Mouse (Mus musculus): ENCODE results near the gene Opcml.

Opcml gene

DNA sequence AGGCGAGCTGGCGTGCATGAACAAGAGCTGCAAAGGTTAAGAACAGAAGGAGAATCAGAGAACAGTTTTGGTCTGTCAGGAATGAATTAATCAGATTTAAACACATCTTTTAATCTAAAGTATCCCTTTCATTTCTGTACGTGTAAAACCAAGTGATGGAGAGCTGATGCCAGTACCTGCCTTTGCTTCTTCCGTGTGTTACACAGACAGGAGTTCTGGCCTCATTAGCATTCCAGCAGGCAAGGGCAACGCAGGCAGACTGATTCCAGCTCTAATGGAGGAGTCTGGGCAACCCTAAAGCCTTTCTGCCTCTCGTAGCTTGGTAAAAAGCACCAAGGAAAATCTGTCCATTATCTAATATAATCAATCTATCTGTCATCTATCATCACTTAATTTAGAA is 771.2 kb downstream of the Opcml start:
- DNase-seq = no peak

DNA sequence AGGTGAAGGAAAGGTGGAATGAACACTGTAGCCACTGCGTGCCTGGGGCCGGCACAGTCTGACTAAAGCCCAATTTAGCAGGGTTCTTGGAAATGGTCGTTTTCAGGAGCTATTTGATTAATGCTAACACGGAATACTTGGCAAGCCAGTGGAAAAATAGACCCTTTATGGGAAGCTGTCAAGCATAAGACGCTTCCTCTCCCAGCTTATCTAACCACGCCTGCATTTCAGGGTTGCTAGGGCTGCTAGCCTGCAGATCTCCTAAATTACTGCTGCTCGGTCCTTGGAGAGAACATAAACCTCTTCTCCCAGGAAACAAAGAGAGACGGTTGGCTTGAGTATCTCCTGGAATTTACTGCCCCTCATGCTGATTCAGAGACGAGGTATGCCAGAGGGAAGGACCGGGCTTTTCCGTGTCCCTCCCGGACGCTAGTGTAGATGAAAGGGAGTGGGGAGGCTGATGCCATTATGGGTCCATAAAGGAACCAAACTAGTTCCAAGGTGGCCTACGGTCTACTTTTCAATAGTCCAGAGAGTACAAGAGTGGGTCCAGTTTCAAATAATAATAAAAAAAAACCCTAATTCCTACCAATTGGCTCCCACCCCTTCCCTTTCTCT is 772.6 kb downstream of the Opcml start:
- peak; percentile 9 to 15 for DNase-seq

DNA sequence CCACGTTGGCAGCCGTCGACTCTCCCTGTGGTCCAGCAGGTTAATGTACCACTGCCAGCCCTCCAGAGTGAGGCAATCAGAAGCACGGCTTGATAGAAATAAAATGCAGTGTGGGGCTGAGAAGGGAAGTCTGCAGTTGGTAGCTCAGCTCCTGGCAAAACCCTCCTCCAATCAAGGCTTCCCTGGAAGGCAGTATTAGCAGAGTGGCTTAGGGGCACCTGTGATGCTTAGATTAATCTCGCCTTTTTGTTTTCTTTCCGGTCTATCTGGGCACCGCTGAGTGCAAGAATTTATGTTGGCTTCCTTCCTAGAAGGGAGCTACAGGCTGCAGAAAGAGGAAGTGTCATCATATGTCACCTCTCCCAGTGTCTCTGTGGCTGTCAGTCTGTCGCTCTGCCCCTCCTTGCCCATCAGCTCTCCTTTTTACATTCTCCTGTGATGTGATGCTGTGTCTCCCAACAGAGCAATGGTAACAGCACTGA is 778.5 kb downstream of the Opcml start:
- DNase-seq = peak; percentile 3 to 7

DNA sequence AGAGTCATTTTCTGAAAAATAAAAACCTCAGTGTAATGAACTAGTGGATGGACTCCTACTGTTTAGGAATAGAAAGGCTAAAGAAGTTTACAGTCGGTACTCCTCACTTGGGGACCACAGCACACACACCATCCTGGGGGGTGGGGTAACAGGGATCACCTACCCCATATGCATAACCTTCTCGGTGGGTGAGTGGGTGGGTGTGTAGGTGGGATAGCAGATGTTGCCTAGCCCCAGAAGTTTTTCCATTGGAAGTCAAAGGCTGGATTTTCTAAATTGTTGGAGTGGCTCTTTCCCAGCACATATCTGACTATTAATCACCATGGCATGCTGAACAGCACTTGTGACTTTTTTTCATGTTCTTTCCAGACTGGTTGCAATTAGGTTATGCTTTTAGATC is 779.2 kb downstream of the Opcml start:
- DNase-seq = no peak

DNA sequence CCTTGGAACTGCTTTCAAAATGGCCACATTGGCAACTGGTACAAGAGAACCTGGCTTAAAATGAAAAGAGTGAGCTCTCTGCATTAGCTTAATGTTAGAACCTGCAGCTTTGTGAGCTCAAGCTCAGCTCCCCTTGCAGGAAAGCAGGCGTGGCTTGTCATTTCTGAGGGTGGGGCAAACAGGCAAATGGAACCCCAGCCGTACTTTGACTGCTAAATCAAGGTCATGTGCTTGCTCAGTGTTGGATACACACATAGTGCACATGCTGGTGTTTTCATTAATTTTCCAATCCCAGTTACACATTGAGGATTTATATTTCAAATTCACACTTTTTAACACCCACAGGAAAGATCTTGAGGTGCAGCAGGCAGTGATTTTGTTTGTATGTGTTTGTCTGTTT is 781.1 kb downstream of the Opcml start:
- no peak for DNase-seq

DNA sequence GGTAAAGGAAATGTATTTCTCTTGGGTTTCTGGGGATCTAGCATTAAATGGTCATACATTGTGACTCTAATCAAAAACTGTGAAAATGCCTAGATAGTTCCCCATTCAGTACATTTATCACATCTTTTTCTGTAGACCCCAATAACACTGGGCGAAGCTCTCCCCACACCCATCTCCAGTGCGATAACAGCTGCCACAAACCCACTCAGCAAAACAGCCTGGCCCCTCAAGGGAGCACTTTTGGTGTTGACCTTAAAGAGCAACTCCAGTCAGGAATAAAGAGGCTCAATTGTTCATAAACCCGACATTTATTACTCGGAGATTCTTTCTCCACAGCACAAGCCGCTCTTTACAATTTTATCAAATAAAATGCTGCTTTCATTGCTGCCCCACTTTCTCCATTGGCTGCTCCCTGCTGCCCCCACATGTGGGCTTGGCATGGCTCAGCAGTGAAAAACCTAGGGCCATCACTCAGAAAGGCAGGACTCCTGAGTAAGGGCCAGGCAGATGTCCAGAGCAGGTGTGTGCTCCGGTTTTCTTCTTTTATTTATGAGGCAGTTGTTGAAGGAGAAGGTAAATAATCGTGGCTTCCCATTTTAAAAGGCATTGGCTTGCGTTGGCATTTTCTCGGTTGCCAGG is 781.7 kb downstream of the Opcml start:
- DNase-seq = no peak

DNA sequence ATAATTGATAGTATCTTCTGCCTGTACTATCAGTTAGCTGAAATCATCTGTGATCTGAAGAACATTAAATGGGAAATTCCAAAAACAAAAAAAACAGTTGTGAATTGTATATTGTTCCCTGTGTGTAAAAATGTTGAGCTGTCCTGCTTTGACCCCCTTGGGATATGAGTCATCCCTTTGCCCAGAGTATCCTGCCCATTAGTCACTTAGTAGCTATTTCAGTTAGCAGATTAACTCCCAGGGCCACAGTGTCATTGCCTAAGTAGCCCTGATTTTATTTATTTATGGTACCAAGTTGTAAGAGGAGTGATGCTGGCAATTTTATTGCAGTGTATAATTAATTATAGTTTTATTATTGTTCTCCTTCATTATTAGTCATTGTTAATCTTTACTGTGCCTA is 788.2 kb downstream of the Opcml start:
- no peak for DNase-seq

DNA sequence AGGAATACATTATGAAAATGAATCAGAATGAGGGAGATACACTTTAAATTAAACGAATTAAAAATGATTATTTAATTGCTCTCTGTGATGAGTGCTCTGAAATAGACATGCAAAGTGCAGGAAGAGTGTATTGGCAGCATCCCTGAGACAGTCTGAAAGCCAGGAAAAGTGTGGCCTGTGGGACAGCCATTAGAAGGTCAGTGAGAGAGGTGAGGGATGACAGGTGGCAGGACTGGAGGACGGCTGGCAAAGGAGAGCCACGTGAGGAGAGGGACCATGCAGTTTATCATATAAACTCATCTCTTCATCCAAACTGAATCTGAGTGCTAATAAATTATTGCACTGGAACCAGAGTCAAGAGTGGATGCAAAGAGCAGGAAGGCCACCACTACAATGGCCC is 796.7 kb downstream of the Opcml start:
- DNase-seq = no peak

DNA sequence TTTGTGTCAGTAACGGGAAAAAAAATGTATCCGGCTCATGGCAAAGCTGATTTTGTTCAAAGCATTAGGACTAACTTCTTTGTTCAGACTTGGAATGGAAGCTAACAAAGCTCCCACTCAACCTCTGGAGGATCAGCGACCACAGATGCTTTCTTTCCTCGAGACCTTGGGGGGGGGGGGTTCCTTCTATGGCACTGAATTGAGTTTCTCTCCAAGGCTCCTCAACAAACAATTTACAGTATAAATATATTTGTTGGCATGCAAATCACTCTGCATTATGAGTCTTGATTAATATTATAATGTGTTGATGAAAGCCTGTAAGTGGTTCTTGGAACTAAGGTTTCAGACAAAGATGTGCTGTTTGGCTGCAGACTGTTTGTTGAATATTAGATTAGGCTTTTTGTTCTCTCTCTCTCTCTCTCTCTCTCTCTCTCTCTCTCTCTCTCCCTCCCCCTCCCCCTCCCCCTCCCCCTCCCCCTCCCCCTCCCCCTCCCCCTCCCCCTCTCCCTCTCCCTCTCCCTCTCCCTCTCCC is 797.3 kb downstream of the Opcml start:
- DNase-seq = no peak

DNA sequence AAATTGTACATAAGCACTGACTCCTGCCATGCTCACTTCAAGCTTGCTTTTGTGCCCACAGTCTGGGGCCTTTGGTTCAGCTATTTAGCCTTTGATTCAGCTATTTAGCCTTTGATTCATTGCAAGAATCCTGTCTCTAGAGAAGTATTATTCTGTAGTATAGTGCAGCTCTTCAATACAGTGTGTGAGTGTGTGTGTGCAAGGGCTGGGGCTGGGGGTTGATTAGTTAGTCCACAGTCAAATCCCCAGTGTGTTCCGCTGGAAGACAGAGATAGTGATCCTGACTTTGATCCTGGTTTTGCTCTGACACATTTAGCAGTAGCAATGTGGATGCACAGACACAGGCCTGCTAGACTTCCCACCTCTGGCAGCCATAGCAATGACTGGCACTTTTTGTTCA is 797.9 kb downstream of the Opcml start:
- no peak for DNase-seq

DNA sequence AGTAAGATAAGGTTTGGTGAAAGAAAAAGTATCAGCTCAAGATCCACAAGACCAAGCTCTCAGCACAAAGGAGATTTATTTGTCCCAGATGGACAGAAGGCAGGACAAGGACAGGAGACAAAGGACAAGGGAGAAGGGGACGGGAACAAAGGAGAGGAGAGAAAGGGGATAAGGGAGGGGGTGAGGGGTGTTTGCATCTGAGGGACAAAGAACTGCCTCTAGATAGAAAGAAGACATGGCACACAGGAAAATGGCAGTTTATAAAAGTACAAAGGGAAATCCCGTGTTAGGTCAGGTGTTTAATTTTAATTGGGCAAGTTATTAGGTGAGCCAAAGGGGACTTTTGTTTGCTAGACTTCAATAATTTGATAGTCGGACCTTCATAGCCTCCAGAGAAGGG is 801.6 kb downstream of the Opcml start:
- no peak for DNase-seq

DNA sequence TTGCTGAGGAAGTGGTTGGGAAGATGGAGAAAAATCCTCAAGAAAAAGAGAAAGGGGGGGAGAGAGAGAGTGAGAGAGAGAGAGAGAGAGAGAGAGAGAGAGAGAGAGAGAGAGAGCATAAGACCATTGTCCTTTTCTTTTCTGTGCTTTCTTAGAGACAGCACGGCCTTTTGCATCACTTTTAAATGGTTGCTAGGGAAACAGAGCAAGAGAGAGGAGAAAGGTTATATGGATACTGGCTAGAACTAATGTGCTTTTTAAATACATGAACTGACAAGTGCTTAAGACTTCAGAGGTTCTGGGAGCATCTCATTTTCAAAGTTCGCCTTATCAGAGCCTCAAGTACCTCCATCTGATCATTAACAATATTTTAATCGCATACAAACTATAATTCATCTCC is 804.5 kb downstream of the Opcml start:
- no peak for DNase-seq

DNA sequence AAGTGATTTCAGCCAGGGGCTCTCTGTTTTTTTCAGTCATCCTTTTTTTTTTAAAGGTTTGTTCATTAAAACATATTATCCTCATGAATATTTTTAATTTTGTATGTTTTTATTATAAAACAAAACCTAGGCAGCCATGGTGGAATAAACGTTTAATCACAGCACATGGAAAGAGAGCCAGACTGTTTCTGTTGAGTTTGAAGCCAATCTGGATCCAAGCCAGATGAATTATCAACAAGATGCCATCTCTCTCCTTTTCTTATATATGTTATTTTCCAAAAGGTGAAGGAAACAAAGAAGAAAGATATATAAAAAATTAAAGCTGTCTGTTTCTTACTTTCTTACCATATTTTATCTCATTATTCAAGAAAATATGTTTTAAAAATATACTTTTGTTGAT is 815.0 kb downstream of the Opcml start:
- DNase-seq = no peak

DNA sequence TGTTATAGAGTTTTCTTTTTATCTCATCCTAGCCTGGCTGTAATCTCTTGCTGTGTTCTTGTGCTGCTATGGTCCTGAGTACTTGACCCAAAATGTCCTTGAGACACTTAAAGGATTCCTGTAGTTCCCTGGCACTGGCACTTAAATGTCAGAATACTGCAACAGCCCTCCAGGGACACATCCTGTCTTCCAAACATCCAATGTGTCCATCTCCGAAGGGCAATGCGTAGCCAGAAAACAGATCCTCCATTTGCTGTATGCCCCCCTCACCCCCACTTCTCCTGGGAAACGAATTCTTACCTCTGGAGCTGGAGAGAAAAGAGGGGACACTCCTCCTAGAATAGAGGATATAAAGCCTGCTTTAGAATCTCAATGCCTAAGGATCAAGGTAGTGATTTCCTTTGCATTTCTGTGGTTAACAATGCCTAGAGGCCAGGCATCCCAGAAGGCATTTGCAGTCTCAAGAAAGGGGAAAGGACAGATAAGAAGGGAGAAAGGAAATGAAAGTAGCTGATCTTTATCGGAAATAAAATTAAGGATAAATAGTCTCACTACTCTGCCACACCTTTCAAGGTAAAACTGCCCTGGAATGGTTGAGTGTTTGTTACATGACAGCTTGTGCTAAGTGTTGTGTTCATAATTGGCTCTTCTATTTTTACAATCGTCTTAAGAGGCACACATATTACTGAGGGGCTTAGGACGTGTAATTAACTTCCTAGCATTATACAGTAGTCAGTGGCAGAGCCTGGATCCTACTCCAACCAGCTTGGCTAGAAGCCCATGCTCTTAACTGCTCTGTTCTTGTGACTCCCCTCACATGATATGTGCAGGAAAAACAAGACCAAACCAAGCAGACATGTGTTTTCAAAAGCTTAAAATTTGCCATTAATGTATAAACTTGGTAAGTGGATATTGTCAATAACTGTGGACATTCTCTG is 823.4 kb downstream of the Opcml start:
- no peak for DNase-seq

DNA sequence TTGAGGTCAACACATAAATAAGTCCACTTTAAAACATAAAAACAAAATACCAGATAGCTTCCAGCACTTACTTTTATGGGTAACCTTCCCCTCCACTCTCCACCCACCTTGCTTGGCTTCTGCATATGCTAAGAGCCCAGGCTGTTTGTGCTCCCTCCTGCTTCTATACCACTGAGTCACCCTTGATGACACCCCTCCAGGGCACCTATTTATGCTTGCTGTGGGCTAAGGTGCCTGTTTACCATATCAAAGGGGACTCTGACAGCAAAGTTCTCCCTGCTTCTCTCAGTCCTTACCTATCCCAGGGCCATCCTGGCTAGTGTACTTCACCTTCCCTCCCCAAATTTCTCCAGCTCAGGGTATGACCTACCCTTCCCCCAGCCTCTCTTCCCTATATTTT is 824.9 kb downstream of the Opcml start:
- DNase-seq = no peak

DNA sequence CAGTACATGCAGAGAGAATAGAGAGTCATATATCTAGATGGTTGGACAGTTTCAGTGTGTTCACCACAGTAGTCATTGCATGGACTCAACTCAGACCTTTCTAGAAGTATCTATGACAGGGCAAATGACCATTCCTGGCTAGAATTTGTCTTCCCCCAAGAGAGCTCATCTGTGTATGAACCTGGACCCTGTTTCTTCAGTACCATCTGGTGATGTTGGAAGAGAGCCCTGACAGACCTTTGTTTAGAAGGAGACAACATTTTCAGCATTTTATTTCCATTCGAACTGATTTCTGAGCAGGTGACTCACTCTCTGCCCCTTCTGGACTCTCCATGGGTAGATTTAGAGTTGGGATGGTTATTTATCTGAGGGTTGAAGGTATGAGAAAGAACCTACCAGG is 827.1 kb downstream of the Opcml start:
- no peak for DNase-seq

DNA sequence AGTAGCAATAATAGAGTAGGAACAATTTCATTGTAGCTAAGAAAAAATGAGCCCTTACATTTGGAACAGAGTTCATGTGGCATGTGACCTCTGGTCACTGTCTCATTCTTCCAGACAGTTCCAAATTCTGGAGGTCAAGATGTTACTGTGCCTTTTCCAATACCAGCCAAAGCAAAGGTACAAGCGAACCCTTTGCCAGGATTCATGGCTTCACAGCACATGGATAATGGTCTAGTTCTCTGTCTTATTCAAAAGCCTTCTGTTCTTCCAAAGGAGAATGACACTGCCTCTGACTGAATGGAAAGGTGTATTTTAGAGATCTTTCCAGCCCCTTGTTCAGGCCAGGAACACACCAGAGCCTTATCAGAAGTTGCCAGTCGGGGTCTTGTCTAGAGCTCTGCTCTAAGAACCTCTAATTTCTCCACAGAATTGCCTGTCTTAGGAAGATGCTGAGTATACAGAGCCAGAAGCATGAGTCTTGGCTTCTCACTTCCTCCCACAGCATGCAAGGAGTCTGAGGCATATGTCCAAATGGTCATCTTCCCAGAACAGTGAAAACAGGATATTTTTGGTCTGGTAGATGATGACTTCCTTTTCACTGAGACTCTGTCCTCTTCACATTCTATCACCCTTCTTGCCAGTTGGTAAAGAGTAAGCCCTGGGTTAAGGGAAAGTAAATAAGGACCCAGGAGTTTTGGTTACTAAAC is 827.8 kb downstream of the Opcml start:
- DNase-seq = no peak

DNA sequence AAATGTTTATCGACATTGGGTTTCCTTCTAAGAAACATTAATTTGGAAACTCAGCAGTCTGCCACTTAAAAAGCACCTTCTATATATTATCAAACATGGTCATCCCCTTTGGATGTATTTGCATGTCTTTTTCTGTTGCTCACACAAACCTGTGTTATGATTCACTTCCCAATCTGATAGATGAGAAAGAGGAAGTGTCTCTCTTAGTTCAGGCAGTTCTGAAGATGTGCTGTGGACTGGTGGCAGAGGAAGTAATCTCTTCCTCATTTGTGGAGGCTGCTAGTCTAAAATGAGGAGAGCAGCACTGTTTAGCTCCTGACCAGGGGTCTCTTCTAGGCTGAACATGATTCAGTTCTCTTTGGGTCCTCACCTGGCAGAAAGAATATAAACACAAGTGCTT is 831.4 kb downstream of the Opcml start:
- DNase-seq = no peak

DNA sequence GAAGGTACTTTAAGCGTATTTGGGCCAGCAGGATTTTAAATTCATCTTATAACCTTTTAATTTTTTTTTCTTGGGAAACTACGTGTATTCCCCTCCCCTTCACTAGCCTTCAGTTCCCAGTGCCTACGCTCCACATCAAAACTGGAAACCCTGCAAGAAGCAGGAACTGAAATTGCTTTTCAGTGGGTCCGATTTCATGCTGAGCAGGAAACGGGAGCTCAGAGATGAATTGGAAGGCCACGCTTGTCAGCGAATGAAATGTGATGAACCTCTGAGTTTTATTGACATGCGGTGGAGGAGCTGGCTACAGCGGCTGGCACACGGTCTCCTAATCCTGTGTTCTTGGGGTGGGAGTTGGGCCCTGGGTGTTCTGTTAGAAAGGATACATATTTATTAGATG is 834.3 kb downstream of the Opcml start:
- DNase-seq = no peak

DNA sequence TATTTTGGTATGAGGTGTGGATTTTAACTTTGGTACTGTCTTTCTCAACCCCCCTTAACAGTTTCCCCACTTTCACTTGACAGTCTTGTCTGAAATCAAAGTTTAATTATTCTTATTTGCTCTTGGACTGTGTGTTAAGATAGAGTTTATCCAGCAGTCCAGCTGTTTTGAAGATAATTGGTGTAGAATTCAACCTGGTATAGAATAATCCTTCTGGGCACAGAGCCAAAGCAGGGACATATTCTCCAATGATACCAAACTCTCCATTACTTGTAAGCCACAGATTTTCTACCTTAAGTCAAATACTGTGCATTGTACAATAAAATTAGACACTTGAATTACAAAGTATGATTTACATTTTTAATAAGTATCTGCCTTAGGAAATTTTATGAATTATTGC is 852.2 kb downstream of the Opcml start:
- DNase-seq = no peak

DNA sequence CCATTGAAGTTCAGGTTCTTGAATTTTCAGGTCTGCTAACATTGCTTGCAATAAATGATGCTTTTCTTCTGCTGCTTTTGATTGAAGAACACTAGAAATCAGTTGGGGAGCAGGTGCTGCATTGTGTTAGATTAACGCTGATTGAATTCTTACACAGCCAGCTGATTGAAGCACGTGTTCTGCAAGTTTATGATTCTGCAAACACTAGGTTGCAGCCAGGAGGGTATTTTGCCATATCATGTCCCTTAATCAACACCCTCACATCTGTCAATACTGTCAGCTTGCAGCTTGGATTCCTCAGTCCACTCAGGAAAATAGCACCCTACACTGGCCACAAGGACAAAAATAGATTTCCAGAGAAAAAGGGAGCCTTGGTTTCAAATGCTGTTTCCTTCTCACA is 853.5 kb downstream of the Opcml start:
- DNase-seq = no peak

DNA sequence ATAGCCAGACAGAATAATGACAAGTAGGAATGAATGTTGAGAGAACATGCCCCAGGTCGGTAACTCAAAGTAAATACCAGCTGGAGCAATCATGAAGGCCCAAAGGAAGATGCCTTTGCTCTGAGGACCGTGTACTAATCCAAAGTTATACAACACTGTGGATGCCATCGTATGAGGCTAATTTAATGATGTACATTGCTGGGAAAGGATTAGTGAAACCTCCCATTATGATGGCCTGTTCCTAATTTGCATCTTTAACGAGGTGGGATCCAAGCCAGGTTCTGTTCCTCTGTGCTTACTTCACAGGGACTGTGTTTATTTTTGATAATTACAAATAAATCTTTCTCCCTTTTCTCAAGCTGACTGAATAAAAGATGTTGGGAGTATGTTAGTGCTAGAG is 859.5 kb downstream of the Opcml start:
- no peak for DNase-seq

DNA sequence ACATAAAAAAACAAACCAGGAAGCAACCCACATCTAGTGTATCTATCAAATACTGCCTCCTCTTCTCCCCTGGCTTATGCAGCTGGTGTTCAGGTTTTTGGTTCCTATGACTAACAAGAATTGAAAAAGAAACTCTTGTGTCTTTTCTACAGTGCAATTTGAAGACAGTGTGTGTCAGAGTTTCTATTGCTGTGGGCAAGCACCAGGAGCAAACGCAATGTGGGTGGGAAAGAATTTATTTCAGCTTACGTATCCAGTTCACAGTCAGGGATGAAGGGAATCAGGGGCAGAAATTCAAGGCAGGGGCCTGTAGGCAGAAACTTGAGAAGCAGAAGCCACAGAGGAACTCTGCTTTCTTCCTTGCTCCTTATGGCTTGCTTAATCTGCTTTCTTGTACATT is 869.4 kb downstream of the Opcml start:
- DNase-seq = no peak
